Mouse (Mus musculus) thymus, postnatal 0 days (tissue): ENCODE measurements around the gene Cubn. TPM values are rescaled to one million over a fixed set of nuclear protein-coding genes. Genes with fewer than 3 reads are reported as not detected.
A peak's percentile ranks its signal among the peaks of the same experiment; 100 is the strongest.

ENCODE experiments used
- DNase-seq: peaks from one replicate; pipeline ENCODE4 v3.0.0-alpha.2; 2015; ENCODE audit warnings: low spot score
- polyA plus RNA-seq: library from polyadenylated mRNA; unstranded; fragments of >200 nt; fragmentation: Nextera tagmentation; extraction: Ambion mirVana; gene quantifications from 2 replicates; pipeline ENCODE4 v1.2.1, GENCODE M21; 2015

Gene Cubn
- polyA plus RNA-seq, 1 experiment from 2014 or later = not detected

- no peak for DNase-seq
Observed at GRCm38 (mm10) chr2:13370556-13370955, 121.1 kb downstream of the Cubn start.

- DNase-seq = no peak
Observed at GRCm38 (mm10) chr2:13368517-13368916, 123.1 kb downstream of the Cubn start.

GRCm38 (mm10) chr2:13357885-13358552, 133.6 kb downstream of the Cubn start:
- no peak for DNase-seq

- DNase-seq = no peak
Observed at GRCm38 (mm10) chr2:13352775-13353174, 138.8 kb downstream of the Cubn start.

- DNase-seq = no peak
Observed at GRCm38 (mm10) chr2:13352112-13352728, 139.4 kb downstream of the Cubn start.

- DNase-seq = no peak
Observed at GRCm38 (mm10) chr2:13342325-13342926, 149.2 kb downstream of the Cubn start.

- no peak for DNase-seq
Observed at GRCm38 (mm10) chr2:13335446-13335845, 156.2 kb downstream of the Cubn start.

GRCm38 (mm10) chr2:13329754-13330417, 161.7 kb downstream of the Cubn start:
- DNase-seq = no peak

- DNase-seq = no peak
Observed at GRCm38 (mm10) chr2:13303376-13303775, 188.2 kb downstream of the Cubn start.

- peak; percentile 47 for DNase-seq
Observed at GRCm38 (mm10) chr2:13299031-13299430, 192.6 kb downstream of the Cubn start.

GRCm38 (mm10) chr2:13297733-13298132, 193.9 kb downstream of the Cubn start:
- peak; percentile 64 for DNase-seq

GRCm38 (mm10) chr2:13290661-13291060, 201.0 kb downstream of the Cubn start:
- DNase-seq = peak; percentile 60

- DNase-seq = peak; percentile 11
Observed at GRCm38 (mm10) chr2:13290070-13290469, 201.5 kb downstream of the Cubn start.

- peak; percentile 51 for DNase-seq
Observed at GRCm38 (mm10) chr2:13278114-13278862, 213.3 kb downstream of the Cubn start.

- peak; percentile 27 for DNase-seq
Observed at GRCm38 (mm10) chr2:13275874-13276273, 215.7 kb downstream of the Cubn start.

GRCm38 (mm10) chr2:13271165-13271957, 220.3 kb downstream of the Cubn start, which contains the start of gene Rsu1:
Gene Rsu1 (minus strand): TSS chr2:13271415.
- peak; percentile 97 for DNase-seq

- no peak for DNase-seq
Observed at GRCm38 (mm10) chr2:13270736-13271135, 220.9 kb downstream of the Cubn start.

GRCm38 (mm10) chr2:13268681-13269293, 222.8 kb downstream of the Cubn start:
- no peak for DNase-seq

- DNase-seq = peak; percentile 68
Observed at GRCm38 (mm10) chr2:13264875-13265274, 226.7 kb downstream of the Cubn start.

GRCm38 (mm10) chr2:13263150-13263549, 228.5 kb downstream of the Cubn start:
- no peak for DNase-seq
